Mouse (Mus musculus) bone marrow macrophage, adult 2 months (primary cell): ENCODE measurements around the gene Mfsd2a.

ENCODE experiments used
- CTCF ChIP-seq: IDR thresholded peaks from 2 replicates; pipeline ENCODE4 v1.5.1; 2012; ENCODE audit warnings: low read depth, mild to moderate bottlenecking, low read length, moderate library complexity
- POLR2A ChIP-seq: IDR thresholded peaks from 2 replicates; pipeline ENCODE4 v1.6.1; 2012; ENCODE audit warnings: mild to moderate bottlenecking, low read depth, low read length, borderline replicate concordance

DNA sequence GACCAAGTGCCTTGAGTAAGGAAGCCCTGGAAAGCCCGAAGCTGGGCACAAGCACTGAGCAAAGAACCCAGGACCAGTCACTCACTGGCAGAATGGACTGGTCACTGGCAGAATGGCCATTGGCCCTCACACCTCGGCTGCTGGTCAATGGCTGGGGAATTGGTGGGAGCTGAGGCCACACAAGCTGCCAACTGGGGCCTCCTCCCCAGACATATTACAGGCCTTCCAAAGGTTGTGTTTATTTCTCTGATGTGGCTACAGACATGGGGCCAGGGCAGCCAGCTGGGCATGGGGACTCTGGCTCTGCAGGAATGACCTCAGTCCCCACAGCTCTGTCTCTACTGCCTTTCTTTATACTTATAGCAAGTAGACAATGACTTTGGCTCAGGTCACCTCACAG, 17.9 kb upstream of the Mfsd2a start:
- TF ChIP-seq CTCF (no peak), POLR2A (no peak)
